Mouse (Mus musculus) hindlimb bud, embryonic 11.5 days (tissue): ENCODE data around the gene Gls.

ENCODE experiments used
- DNase-seq: peaks from one replicate; pipeline ENCODE4 v3.0.0-alpha.2; 2012; ENCODE audit warnings: low read depth, low spot score; ENCODE audit errors: extremely low spot score

Gls gene

GRCm38 (mm10) chr1:52158490-52159381 lies 74.3 kb downstream of the Gls start:
- DNase-seq, result no peak

- DNase-seq, result no peak
These were observed 75.0 kb downstream of the Gls start for GRCm38 (mm10) chr1:52158040-52158439.

- DNase-seq, result no peak
These were observed 76.7 kb downstream of the Gls start for GRCm38 (mm10) chr1:52156351-52156750.

- no peak for DNase-seq
These were observed 78.1 kb downstream of the Gls start for GRCm38 (mm10) chr1:52154890-52155289.

GRCm38 (mm10) chr1:52152936-52153335 lies 80.1 kb downstream of the Gls start:
- no peak for DNase-seq

- DNase-seq, result no peak
These were observed 80.7 kb downstream of the Gls start for GRCm38 (mm10) chr1:52152369-52152768.

- DNase-seq, result no peak
These were observed 81.9 kb downstream of the Gls start for GRCm38 (mm10) chr1:52151166-52151565.

- DNase-seq, result no peak
These were observed 82.4 kb downstream of the Gls start for GRCm38 (mm10) chr1:52150676-52151075.

GRCm38 (mm10) chr1:52149934-52150346 lies 83.1 kb downstream of the Gls start:
- DNase-seq, result no peak

- DNase-seq, result no peak
These were observed 84.3 kb downstream of the Gls start for GRCm38 (mm10) chr1:52148696-52149095.

GRCm38 (mm10) chr1:52148178-52148577 lies 84.9 kb downstream of the Gls start:
- no peak for DNase-seq

GRCm38 (mm10) chr1:52147431-52147830 lies 85.6 kb downstream of the Gls start:
- no peak for DNase-seq

GRCm38 (mm10) chr1:52146214-52146970 lies 86.6 kb downstream of the Gls start:
- peak; percentile 47 for DNase-seq

GRCm38 (mm10) chr1:52144907-52145306 lies 88.1 kb downstream of the Gls start:
- no peak for DNase-seq

- no peak for DNase-seq
These were observed 89.4 kb downstream of the Gls start for GRCm38 (mm10) chr1:52143596-52144156.

GRCm38 (mm10) chr1:52143191-52143590 lies 89.8 kb downstream of the Gls start:
- DNase-seq, result no peak

GRCm38 (mm10) chr1:52142117-52142516 lies 90.9 kb downstream of the Gls start:
- no peak for DNase-seq

GRCm38 (mm10) chr1:52141482-52141881 lies 91.5 kb downstream of the Gls start:
- DNase-seq, result no peak

GRCm38 (mm10) chr1:52140534-52140933 lies 92.5 kb downstream of the Gls start:
- no peak for DNase-seq

- DNase-seq, result no peak
These were observed 95.7 kb downstream of the Gls start for GRCm38 (mm10) chr1:52137292-52137691.

GRCm38 (mm10) chr1:52133254-52133653 lies 99.8 kb downstream of the Gls start:
- DNase-seq, result no peak
